Mouse (Mus musculus) embryo, embryonic 10.5 days (tissue): ENCODE measurements at regions not wholly inside any gene's neighbourhood (a gene's known extent, or its start where the extent isn't known, plus 50 kb on each side); places are given as distances from the start of the nearest gene placed in this dataset.
A peak's percentile ranks its signal among the peaks of the same experiment; 100 is the strongest.

Experiments
- DNase-seq: peaks from one replicate; pipeline ENCODE4 v3.0.0-alpha.2; 2015; ENCODE audit warnings: low spot score

DNA sequence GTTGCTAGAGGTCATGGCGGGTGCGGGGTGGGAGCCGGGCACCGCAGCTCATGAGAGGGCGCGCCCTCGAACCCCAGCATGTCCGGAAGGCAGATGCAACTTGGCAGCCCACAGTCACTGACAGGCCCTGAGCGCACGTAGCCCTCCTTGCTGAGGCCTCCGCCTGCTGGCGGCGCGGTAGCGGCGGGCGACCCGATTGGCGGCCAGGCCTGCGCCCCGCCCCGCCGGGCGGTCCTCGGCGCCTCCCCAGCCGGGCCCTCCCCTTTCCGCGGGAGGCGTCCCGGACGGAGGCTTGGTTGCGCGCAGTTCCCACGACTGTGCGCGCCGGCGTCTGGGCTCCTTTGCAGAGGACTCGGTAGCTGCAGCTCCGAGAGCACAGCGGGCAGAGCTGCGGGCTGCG is 301.9 kb downstream of the Hpcal1 start:
- DNase-seq = peak; percentile 84

DNA sequence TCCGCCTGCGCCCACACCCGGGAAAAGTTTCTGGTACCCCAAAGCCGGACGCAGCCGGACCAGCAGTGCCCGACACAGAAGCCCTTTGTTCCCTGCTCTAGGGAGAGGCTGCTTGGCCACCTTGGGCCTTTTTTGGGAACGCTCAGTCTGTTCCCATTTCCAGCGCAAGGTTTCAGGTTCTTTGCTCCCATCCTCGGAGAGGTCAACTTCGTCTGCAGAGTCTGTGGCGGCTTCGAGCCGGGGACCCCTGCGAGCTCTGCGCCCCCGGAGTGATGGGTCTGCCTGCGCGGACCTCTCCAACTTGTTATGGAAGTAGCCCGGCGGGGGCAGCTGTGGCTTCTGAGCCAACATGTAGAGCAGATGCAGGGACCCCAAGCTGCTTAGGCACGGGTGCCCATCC is 302.7 kb downstream of the Hpcal1 start:
- DNase-seq = peak; percentile 15
